Mouse (Mus musculus) ovary, postnatal 10 days (tissue): ENCODE measurements around the gene Emp1.

Experiments
- DNase-seq: peaks from one replicate; pipeline ENCODE4 v3.0.0; 2022; ENCODE audit warnings: low spot score

Emp1 gene

DNA sequence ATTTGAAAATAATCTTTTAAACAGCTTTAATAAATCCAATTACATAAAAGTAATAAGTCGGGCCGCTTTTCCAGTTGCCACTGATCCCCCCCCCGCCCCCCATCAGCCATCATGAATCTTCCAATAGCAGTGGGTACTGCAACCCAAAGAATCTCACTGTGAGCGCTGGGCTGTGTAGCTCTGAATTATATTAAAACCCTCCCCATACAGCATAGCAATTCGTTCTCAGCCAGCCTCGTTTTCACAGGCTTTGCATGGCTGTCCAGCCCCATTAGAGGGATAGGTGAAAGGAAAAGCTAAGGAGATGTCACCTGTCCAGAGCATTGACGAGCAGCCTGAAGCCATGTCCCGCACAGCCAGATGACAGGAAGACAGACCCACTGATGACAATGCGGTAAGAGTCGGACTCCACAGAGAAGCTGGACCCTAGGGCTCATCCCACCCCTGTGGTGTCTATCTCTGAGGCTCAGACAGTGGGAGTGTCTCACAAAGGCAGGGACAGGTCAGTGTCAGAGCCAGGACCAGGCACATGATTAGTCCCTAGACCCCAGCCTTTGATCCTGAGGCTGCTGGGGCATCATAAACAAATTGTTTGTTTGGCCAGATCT, 49.5 kb downstream of the Emp1 start:
- no peak for DNase-seq

DNA sequence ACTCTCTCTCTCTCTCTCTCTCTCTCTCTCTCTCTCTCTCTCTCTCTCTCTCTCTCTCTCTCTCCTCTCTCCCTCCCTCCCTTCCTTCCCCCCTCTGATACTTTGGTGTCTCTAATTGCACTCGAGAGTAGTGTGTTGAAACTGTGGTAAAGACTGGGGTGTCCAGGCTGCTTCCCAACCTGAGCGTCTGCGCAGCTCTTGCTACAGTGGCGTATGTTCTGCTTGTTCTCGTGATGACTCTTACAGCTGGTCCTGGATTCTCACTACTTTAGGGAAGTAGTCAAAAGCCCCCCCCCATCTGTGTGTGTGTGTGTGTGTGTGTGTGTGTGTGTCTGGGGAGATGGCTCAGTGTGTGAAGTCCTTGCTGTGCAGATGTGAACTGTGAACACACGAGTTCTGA, 50.3 kb downstream of the Emp1 start:
- DNase-seq: no peak

DNA sequence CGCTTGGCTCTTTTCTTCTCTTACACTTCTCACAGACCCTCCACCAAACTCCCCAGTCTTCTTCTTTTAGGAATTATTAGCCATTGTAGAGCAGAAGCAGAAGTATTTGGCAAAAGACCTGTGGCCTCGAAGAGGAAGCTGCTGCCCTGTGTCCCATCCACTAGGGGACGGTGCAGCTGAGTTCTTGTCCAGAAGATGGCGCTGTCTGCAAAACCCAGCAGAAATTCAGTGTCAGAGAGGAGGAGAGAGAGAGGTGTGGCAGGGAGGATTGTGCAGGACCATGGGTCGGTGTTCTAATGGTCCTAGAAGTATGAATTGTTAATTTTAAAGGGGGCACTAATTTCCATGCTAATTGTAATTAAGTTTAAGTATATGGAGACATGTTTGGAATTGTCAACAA, 55.1 kb downstream of the Emp1 start:
- no peak for DNase-seq

DNA sequence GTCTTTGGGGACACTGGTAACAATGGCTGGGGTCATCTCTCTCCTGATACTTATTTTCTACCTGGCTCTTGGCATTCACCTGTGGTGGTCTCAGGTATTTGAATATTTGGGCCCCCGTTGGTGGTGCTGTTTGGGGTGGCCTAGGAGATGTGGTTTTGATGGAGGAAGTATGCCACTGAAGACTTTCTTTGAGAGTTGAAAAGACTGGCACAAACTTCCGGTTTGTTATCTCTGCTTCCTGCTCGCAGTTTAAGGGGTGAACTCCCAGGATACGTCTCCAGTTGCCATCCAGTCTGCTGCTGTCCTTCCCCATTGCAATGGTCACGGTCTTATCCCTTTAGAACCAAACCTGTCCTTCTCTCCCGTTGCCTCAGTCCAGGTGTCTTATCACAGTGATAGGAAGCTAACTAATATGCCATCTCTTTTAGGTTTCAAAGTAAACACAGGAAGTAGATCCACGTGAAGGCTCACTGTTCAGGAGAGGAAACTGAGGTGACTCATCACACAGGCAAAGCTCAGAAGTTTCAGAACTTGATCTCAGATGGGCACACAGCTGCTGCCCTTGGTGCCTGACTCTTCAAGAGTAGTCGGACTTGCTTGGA, 56.0 kb downstream of the Emp1 start:
- no peak for DNase-seq

DNA sequence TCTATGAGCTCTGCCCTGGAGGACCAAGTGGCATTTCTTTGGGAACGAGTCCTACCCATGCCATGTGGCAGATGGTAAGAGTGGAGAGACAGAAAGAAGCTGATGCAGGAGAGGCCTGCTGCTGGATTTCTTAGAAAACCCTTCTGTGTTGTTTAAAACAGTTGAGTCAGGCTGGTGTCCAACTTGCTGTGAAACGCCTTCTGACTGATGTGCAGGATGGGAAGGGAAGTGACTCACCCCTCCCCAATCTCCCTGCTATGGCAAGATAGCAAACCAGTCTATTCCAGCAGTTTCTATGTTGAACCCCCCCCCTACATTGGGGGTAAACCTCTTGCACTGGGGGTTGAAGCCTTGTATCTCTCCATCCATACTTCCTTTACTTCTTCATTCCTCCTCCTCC, 65.9 kb downstream of the Emp1 start:
- no peak for DNase-seq

DNA sequence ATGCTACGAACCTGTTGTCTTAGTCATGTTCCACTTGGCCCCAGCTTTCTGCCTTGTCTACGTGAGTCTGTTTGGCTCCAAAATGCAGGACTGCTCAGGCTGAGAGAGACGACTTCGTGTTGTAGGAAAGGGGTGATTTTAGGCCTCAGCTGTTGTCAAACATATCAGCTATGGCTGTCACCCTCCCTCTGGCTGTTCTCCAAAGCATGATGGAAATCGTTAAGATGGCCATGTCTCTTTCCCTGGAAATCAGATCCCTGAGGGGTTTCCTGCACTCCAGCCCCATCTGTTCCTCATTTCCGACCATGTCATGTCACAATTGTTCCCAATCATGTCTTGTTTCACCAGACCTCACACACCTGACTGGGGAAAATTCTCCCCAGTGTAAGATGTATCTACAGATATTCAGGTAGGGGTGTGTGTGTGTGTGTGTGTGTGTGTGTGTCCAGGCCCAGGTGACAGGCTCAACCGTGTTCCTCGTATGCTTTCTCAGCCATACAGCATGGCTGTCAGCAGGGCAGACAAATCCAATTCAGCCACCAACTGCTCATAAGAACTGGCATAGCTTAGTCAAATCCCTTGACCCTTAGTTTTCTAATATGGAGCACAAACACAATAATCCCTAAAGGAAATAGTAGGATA, 67.0 kb downstream of the Emp1 start:
- no peak for DNase-seq

DNA sequence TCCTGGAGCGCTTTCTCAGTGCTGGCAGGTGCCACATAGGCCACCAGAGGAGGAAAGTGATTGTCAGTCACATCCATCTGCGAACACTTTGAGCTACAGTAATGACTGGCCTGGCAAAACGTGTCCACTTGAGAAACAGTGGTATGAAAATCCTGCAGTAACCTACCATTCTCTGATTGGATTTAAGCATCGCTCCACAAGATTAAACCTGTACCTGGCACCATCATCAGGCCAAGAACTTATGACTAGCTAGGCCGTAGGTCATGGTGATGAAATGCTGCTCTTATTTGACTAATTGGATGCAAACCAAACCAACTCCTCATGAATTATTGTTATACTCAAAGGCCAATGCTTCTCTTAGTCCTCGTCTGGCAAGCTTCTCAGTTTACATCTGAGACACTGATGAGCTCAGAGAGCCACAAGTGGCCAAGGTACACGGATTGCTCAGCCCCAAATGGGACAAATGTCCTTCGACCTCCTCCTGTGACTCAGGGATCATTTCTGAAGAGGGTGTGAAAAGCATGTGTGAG, 68.2 kb downstream of the Emp1 start:
- DNase-seq: no peak
